Mouse (Mus musculus) MEL (cell line): ENCODE results near the gene Dlg2. TPM values are rescaled to one million over a fixed set of nuclear protein-coding genes. Genes with fewer than 3 reads are reported as not detected.

ENCODE experiments used
- DNase-seq: peaks from one replicate; pipeline ENCODE4 v3.0.0; 2011; ENCODE audit warnings: low read depth, low spot score
- H3K27ac ChIP-seq: 2 replicates; pipeline ENCODE4 v1.5.1; 2012; ENCODE audit warnings: low read depth, mild to moderate bottlenecking, control low read depth, low read length, moderate library complexity; ENCODE audit not compliant: control insufficient read depth
- H3K27me3 ChIP-seq, 2 experiments: fragments of 150-350 bp in 1 of 2; sonication (generic) in 1 of 2; 2 replicates each; pipeline ENCODE4 v1.6.1; 2012; ENCODE audit warnings: low read length in 2 of 2, mild to moderate bottlenecking in 2 of 2, improper control_type of control experiment in 1 of 2, moderate library complexity in 1 of 2; ENCODE audit not compliant: insufficient read depth in 2 of 2, control insufficient read depth in 1 of 2
- H3K36me3 ChIP-seq, 2 experiments: 2 replicates each; pipeline ENCODE4 v1.6.1; 2012 to 2014; ENCODE audit warnings: low read length in 2 of 2, improper control_type of control experiment in 1 of 2, inconsistent platforms in 1 of 2, mild to moderate bottlenecking in 1 of 2; ENCODE audit not compliant: insufficient read depth in 2 of 2, control insufficient read depth in 1 of 2
- H3K4me1 ChIP-seq, 2 experiments: fragments of 150-350 bp in 1 of 2; sonication (generic) in 1 of 2; 2 replicates each; pipeline ENCODE4 v1.6.1; 2012; ENCODE audit warnings: low read length in 2 of 2, improper control_type of control experiment in 1 of 2, mild to moderate bottlenecking in 1 of 2; ENCODE audit not compliant: insufficient read depth in 2 of 2, control insufficient read depth in 1 of 2
- H3K4me3 ChIP-seq, 2 experiments: fragments of 150-350 bp in 1 of 2; sonication (generic) in 1 of 2; 2 replicates each; pipeline ENCODE4 v1.5.1; 2012; ENCODE audit warnings: low read depth in 2 of 2, low read length in 2 of 2, mild to moderate bottlenecking in 2 of 2, moderate library complexity in 2 of 2, control low read depth in 1 of 2, improper control_type of control experiment in 1 of 2; ENCODE audit not compliant: control insufficient read depth in 1 of 2, insufficient read depth in 1 of 2
- H3K79me2 ChIP-seq: 2 replicates; pipeline ENCODE4 v1.6.1; 2012; ENCODE audit warnings: mild to moderate bottlenecking, low read length, moderate library complexity; ENCODE audit not compliant: control insufficient read depth, poor library complexity, insufficient read depth
- H3K9ac ChIP-seq: 2 replicates; pipeline ENCODE4 v1.6.1; 2012; ENCODE audit warnings: low read depth, mild to moderate bottlenecking, control low read depth, low read length, moderate library complexity; ENCODE audit not compliant: control insufficient read depth, poor library complexity, severe bottlenecking
- H3K9me3 ChIP-seq: fragments of 150-350 bp; sonication (generic); replicated peaks from 2 replicates; pipeline ENCODE4 v1.6.1; 2012; ENCODE audit warnings: mild to moderate bottlenecking, low read length, improper control_type of control experiment, moderate library complexity; ENCODE audit not compliant: insufficient read depth
- BHLHE40 ChIP-seq: IDR thresholded peaks from 2 replicates; pipeline ENCODE4 v1.6.1; 2012; ENCODE audit warnings: low read depth, mild to moderate bottlenecking, inconsistent platforms, low read length, improper control_type of control experiment, borderline replicate concordance
- EP300 ChIP-seq, 2 experiments: IDR thresholded peaks; 2 replicates each; pipeline ENCODE4 v1.6.1; 2011; ENCODE audit warnings: improper control_type of control experiment in 2 of 2, low read length in 2 of 2, low read depth in 1 of 2, mild to moderate bottlenecking in 1 of 2
- ETS1 ChIP-seq: IDR thresholded peaks from 2 replicates; pipeline ENCODE4 v1.6.1; 2012; ENCODE audit warnings: low read depth, mild to moderate bottlenecking, inconsistent platforms, low read length, improper control_type of control experiment, moderate library complexity
- GABPA ChIP-seq: IDR thresholded peaks from 2 replicates; pipeline ENCODE4 v1.6.1; 2012; ENCODE audit warnings: low read depth, mild to moderate bottlenecking, inconsistent platforms, low read length, improper control_type of control experiment, moderate library complexity
- GATA1 ChIP-seq: IDR thresholded peaks from 2 replicates; pipeline ENCODE4 v1.6.1; 2011; ENCODE audit warnings: low read depth, low read length, improper control_type of control experiment
- MAX ChIP-seq: IDR thresholded peaks from 2 replicates; pipeline ENCODE4 v1.6.1; 2011; ENCODE audit warnings: low read length, improper control_type of control experiment
- MAZ ChIP-seq: IDR thresholded peaks from 2 replicates; pipeline ENCODE4 v1.6.1; 2012; ENCODE audit warnings: low read depth, mild to moderate bottlenecking, inconsistent platforms, low read length, improper control_type of control experiment
- MXI1 ChIP-seq: IDR thresholded peaks from 2 replicates; pipeline ENCODE4 v1.6.1; 2011; ENCODE audit warnings: mild to moderate bottlenecking, low read depth, low read length, improper control_type of control experiment
- MYC ChIP-seq: IDR thresholded peaks from 2 replicates; pipeline ENCODE4 v1.6.1; 2011; ENCODE audit warnings: low read depth, mild to moderate bottlenecking, low read length, improper control_type of control experiment, moderate library complexity
- NRF1 ChIP-seq: IDR thresholded peaks from 2 replicates; pipeline ENCODE4 v1.6.1; 2014; ENCODE audit warnings: low read depth, mild to moderate bottlenecking, inconsistent platforms, low read length, improper control_type of control experiment, moderate library complexity; ENCODE audit not compliant: poor library complexity, insufficient read depth, severe bottlenecking
- POLR2A ChIP-seq, 2 experiments: IDR thresholded peaks; 2 replicates each; pipeline ENCODE4 v1.6.1; 2011 to 2012; ENCODE audit warnings: low read length in 2 of 2, mild to moderate bottlenecking in 2 of 2, control low read depth in 1 of 2, improper control_type of control experiment in 1 of 2, low read depth in 1 of 2, moderate library complexity in 1 of 2; ENCODE audit not compliant: control insufficient read depth in 1 of 2, insufficient read depth in 1 of 2, poor library complexity in 1 of 2
- POLR2AphosphoS2 ChIP-seq: IDR thresholded peaks from 2 replicates; pipeline ENCODE4 v1.6.1; 2011; ENCODE audit warnings: low read length, improper control_type of control experiment
- RAD21 ChIP-seq: IDR thresholded peaks from 2 replicates; pipeline ENCODE4 v1.6.1; 2011; ENCODE audit warnings: mild to moderate bottlenecking, low read depth, low read length, improper control_type of control experiment
- RCOR1 ChIP-seq: IDR thresholded peaks from 2 replicates; pipeline ENCODE4 v1.6.1; 2012; ENCODE audit warnings: low read depth, mild to moderate bottlenecking, inconsistent platforms, low read length, improper control_type of control experiment
- SIN3A ChIP-seq: IDR thresholded peaks from 2 replicates; pipeline ENCODE4 v1.6.1; 2012; ENCODE audit warnings: low read length, improper control_type of control experiment, inconsistent platforms
- TCF12 ChIP-seq: IDR thresholded peaks from 2 replicates; pipeline ENCODE4 v1.6.1; 2014; ENCODE audit warnings: low read depth, mild to moderate bottlenecking, inconsistent platforms, low read length, improper control_type of control experiment, moderate library complexity
- UBTF ChIP-seq: IDR thresholded peaks from 2 replicates; pipeline ENCODE4 v1.6.1; 2012; ENCODE audit warnings: low read depth, mild to moderate bottlenecking, inconsistent platforms, low read length, improper control_type of control experiment, moderate library complexity, borderline replicate concordance; ENCODE audit not compliant: insufficient read depth
- USF1 ChIP-seq: IDR thresholded peaks from 2 replicates; pipeline ENCODE4 v1.6.1; 2014; ENCODE audit warnings: low read depth, mild to moderate bottlenecking, inconsistent platforms, low read length, improper control_type of control experiment, moderate library complexity
- ZC3H11A ChIP-seq: IDR thresholded peaks from 2 replicates; pipeline ENCODE4 v1.6.1; 2012; ENCODE audit warnings: low read depth, mild to moderate bottlenecking, inconsistent platforms, low read length, improper control_type of control experiment
- ZKSCAN1 ChIP-seq: IDR thresholded peaks from 2 replicates; pipeline ENCODE4 v1.6.1; 2012; ENCODE audit warnings: low read depth, mild to moderate bottlenecking, inconsistent platforms, low read length, improper control_type of control experiment, moderate library complexity
- ZMIZ1 ChIP-seq: IDR thresholded peaks from 2 replicates; pipeline ENCODE4 v1.6.1; 2012; ENCODE audit warnings: low read depth, mild to moderate bottlenecking, inconsistent platforms, low read length, improper control_type of control experiment, moderate library complexity
- ZNF384 ChIP-seq: IDR thresholded peaks from 2 replicates; pipeline ENCODE4 v1.6.1; 2012; ENCODE audit warnings: low read depth, mild to moderate bottlenecking, inconsistent platforms, low read length, improper control_type of control experiment
- polyA plus RNA-seq, 2 experiments: library from polyadenylated mRNA; stranded (reverse) in 1 of 2; unstranded in 1 of 2; fragments of >175 nt in 1 of 2; fragments of >200 nt in 1 of 2; gene quantifications; 2 replicates each; pipeline versions ENCODE4 v1.2.1 to v1.2.4; 2012; ENCODE audit warnings: low replicate concordance in 2 of 2, low read depth in 1 of 2; ENCODE audit not compliant: insufficient read length in 2 of 2, insufficient read depth in 1 of 2, missing spikeins in 1 of 2
- total RNA-seq: library from RNA; depleted of rRNA; stranded (reverse); fragments of 300-350 nt; gene quantifications from 2 replicates; pipeline ENCODE4 v1.2.3, GENCODE M21; 2012

Dlg2 gene
- total and polyA plus RNA-seq, 3 experiments = 0.04 TPM; not detected in 2

GRCm38 (mm10) chr7:92186341-92186740 is 1709.9 kb downstream of the Dlg2 start:
- Histone ChIP-seq H3K4me1 (no peaks in the 10 kb centered on the region), H3K9ac (no peak overlapping the region), H3K79me2 (no peaks in the 10 kb centered on the region), H3K4me3 (no peak overlapping the region), H3K27me3 (no peaks in the 10 kb centered on the region), H3K27ac (no peak overlapping the region), H3K36me3 (no peaks in the 10 kb centered on the region), H3K9me3 (no peaks in the 10 kb centered on the region)
- TF ChIP-seq POLR2AphosphoS2 (no peak), ZNF384 (no peak), TCF12 (no peak), RCOR1 (no peak), ZKSCAN1 (no peak), ZMIZ1 (no peak), POLR2A (IDR thresholded peaks at IDR 0.05; ENCODE audit: control insufficient read depth in 1 of 2, insufficient read depth in 1 of 2, low read depth in 1 of 2, low read length in 2 of 2, poor library complexity in 1 of 2) (no peak), UBTF (no peak), GABPA (no peak), BHLHE40 (no peak), MYC (no peak), SIN3A (no peak), NRF1 (no peak), MAX (no peak), MAZ (no peak), RAD21 (no peak)
- no peak for DNase-seq

DNA sequence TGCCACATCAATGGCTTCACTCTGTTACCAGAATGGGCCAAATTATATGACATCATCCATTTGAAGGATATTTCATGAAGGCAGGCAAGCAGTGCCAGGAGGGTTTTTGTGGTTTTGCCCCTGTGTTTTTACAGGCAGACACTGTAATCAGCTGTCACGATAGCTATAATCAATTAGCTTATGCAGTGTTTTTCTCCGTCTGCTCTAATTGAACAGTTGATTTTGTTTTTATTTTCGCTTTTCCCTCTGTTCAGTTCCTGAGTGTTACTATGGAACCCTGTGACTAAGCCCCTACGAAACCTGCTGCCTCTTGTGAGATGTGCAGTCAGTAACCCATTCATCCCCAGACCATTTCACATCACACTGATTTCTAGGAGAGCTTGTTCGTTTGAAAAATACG is 1712.7 kb downstream of the Dlg2 start:
- Histone ChIP-seq H3K27ac (no peak overlapping the region), H3K4me1 (no peaks in the 10 kb centered on the region), H3K9ac (no peak overlapping the region), H3K36me3 (no peaks in the 10 kb centered on the region), H3K9me3 (no peaks in the 10 kb centered on the region), H3K79me2 (no peaks in the 10 kb centered on the region), H3K27me3 (no peaks in the 10 kb centered on the region), H3K4me3 (no peak overlapping the region)
- no peak for DNase-seq
- TF ChIP-seq GATA1 = no peak
- no peak for TF ChIP-seq USF1
- no peak for TF ChIP-seq EP300 (IDR thresholded peaks at IDR 0.05; ENCODE audit: low read depth in 1 of 2, low read length in 2 of 2)
- no peak for TF ChIP-seq ZC3H11A
- no peak for TF ChIP-seq GABPA
- no peak for TF ChIP-seq MAZ
- no peak for TF ChIP-seq ETS1
- TF ChIP-seq ZKSCAN1 = no peak
- no peak for TF ChIP-seq MXI1
